In genomic region chr11:7672821-7673220, GRCm38 (mm10) we compare ENCODE assay signal across 28 mouse cellular contexts.
A peak's percentile ranks its signal among the peaks of the same experiment; 100 is the strongest.
DNase-seq lines count a peak whose midpoint lies in the region; ATAC-seq lines count a peak whose summit lies in the region.
"Had no signal": no experiment of that assay in that cellular context is flagged by ENCODE, and none has a peak within 500 bp of the region (broad histone marks: within the 10 kb centered on the region; RNA-seq: fewer than 3 reads in every experiment).

No protein-coding gene starts in this region.

- H3K9ac ChIP-seq in kidney, embryonic 15.5 days, result no peak overlapping the region
- H3K9ac ChIP-seq: embryonic facial prominence, embryonic 12.5 days; forebrain, embryonic 13.5 days; heart, embryonic 15.5 days; hindbrain, embryonic 13.5 days; liver, postnatal 0 days; midbrain, embryonic 15.5 days had no signal

- H3K27me3 ChIP-seq in heart, embryonic 10.5 days (ENCODE audit: insufficient read depth, poor library complexity, severe bottlenecking), result no peaks in the 10 kb centered on the region
- H3K27me3 ChIP-seq in kidney, embryonic 15.5 days, result no peaks in the 10 kb centered on the region
- H3K27me3 ChIP-seq: CH12.LX; embryonic facial prominence, embryonic 12.5 days; forebrain, embryonic 13.5 days; heart, embryonic 15.5 days; hindbrain, embryonic 13.5 days; megakaryocyte, embryonic 14.5 days; midbrain, embryonic 15.5 days had no signal

- no peaks in the 10 kb centered on the region for H3K4me1 ChIP-seq in heart, embryonic 10.5 days
- no peaks in the 10 kb centered on the region for H3K4me1 ChIP-seq in kidney, embryonic 15.5 days
- H3K4me1 ChIP-seq: embryonic facial prominence, embryonic 12.5 days; forebrain, embryonic 13.5 days; heart, embryonic 15.5 days; hindbrain, embryonic 13.5 days; megakaryocyte, embryonic 14.5 days; midbrain, embryonic 15.5 days had no signal

- H3K9me3 ChIP-seq in heart, embryonic 10.5 days, result no peaks in the 10 kb centered on the region
- no peaks in the 10 kb centered on the region for H3K9me3 ChIP-seq in kidney, embryonic 15.5 days (replicated peaks)
- H3K9me3 ChIP-seq: embryonic facial prominence, embryonic 12.5 days; forebrain, embryonic 13.5 days; heart, embryonic 15.5 days; hindbrain, embryonic 13.5 days; midbrain, embryonic 15.5 days had no signal

- no peak overlapping the region for H3K4me3 ChIP-seq in heart, embryonic 10.5 days
- H3K4me3 ChIP-seq in kidney, embryonic 15.5 days (replicated peaks), result no peak overlapping the region
- H3K4me3 ChIP-seq: embryonic facial prominence, embryonic 12.5 days; erythroblast, embryonic 14.5 days; forebrain, embryonic 13.5 days; heart, embryonic 15.5 days; hindbrain, embryonic 13.5 days; layer of hippocampus, adult 2 months; megakaryocyte, embryonic 14.5 days; midbrain, embryonic 15.5 days; myocyte had no signal

- H3K36me3 ChIP-seq in heart, embryonic 10.5 days, result no peaks in the 10 kb centered on the region
- no peaks in the 10 kb centered on the region for H3K36me3 ChIP-seq in kidney, embryonic 15.5 days
- H3K36me3 ChIP-seq: embryonic facial prominence, embryonic 12.5 days; heart, embryonic 15.5 days; hindbrain, embryonic 13.5 days; midbrain, embryonic 15.5 days had no signal

- ATAC-seq in kidney, embryonic 15.5 days (replicated peaks; ENCODE audit: low FRiP score), result no peak
- ATAC-seq: forebrain, embryonic 13.5 days; inflammation-experienced regulatory T-cells, adult 6 months; liver, postnatal 0 days; midbrain, embryonic 15.5 days had no signal

- H3K4me2 ChIP-seq in kidney, embryonic 15.5 days, result no peak overlapping the region
- H3K4me2 ChIP-seq: embryonic facial prominence, embryonic 12.5 days; forebrain, embryonic 13.5 days; heart, embryonic 15.5 days; hindbrain, embryonic 13.5 days; midbrain, embryonic 15.5 days had no signal

- DNase-seq in heart, adult 11 months, result peak; percentile 86
- DNase-seq in heart, embryonic 10.5 days (ENCODE audit: low spot score), result no peak
- peak; percentile 24 to 31 for DNase-seq in kidney, postnatal 4 days
- DNase-seq in heart, postnatal 4 days, result peak; percentile 4
- peak; percentile 38 for DNase-seq in lung, postnatal 36 days
- DNase-seq in thymus, adult 18-20 months, result no peak
- no peak for DNase-seq in layer of hippocampus, adult 8-10 months (ENCODE audit: low spot score in 2 of 2)
- DNase-seq: adrenal gland, postnatal 36 days; cerebellum, adult 8-10 months; gastrocnemius, postnatal 14 days; kidney, adult 9 months; liver; liver, postnatal 0 days; right cerebral cortex, postnatal 14 days; spleen, adult 18-20 months; thymus, postnatal 4 days had no signal

- no peak overlapping the region for H3K27ac ChIP-seq in heart, embryonic 10.5 days
- H3K27ac ChIP-seq in kidney, embryonic 15.5 days, result no peak overlapping the region
- H3K27ac ChIP-seq: embryonic facial prominence, embryonic 12.5 days; forebrain, embryonic 13.5 days; heart, embryonic 15.5 days; hindbrain, embryonic 13.5 days; layer of hippocampus, adult 2 months; midbrain, embryonic 15.5 days had no signal

Comparison
In these comparisons a context has a peak if more than half of its experiments do, and no peak if none do; other contexts are left out.
1. DNase-seq: peak in heart, adult 11 months (single experiment), kidney, postnatal 4 days (2 of 2), heart, postnatal 4 days (single experiment) and lung, postnatal 36 days (single experiment); none in heart, embryonic 10.5 days (single experiment), thymus, adult 18-20 months (0 of 2) and layer of hippocampus, adult 8-10 months (0 of 2).